Mouse (Mus musculus) neural tube, embryonic 15.5 days (tissue): ENCODE measurements around the gene Dock2. TPM values are rescaled to one million over a fixed set of nuclear protein-coding genes. Genes with fewer than 3 reads are reported as not detected.
"Not testable (repeated sequence)": the region's sequence is repeated elsewhere in the genome, so short reads cannot be mapped to it uniquely, and the experiment has no call there.

Experiments
- ATAC-seq: fragments of 200-750 bp; cut with Nextera tagmentation; 2 replicates; pipeline ENCODE4 v1.8.0; 2017; ENCODE audit warnings: mild to moderate bottlenecking, moderate TSS enrichment, moderate library complexity; ENCODE audit not compliant: low FRiP score
- H3K27ac ChIP-seq: fragments of 300-500 bp; sonication (generic); replicated peaks from 2 replicates; pipeline ENCODE4 v1.5.1; 2015; ENCODE audit warnings: mild to moderate bottlenecking, inconsistent platforms
- H3K27me3 ChIP-seq: fragments of 300-500 bp; sonication (generic); replicated peaks from 2 replicates; pipeline ENCODE4 v1.6.1; 2015; ENCODE audit warnings: inconsistent platforms
- H3K36me3 ChIP-seq: fragments of 300-500 bp; sonication (generic); 2 replicates; pipeline ENCODE4 v1.6.1; 2015; ENCODE audit warnings: inconsistent platforms
- H3K4me1 ChIP-seq: fragments of 300-500 bp; sonication (generic); 2 replicates; pipeline ENCODE4 v1.6.1; 2015; ENCODE audit warnings: inconsistent platforms
- H3K4me2 ChIP-seq: fragments of 300-500 bp; sonication (generic); 2 replicates; pipeline ENCODE4 v1.6.1; 2015; ENCODE audit warnings: inconsistent platforms, mild to moderate bottlenecking, moderate library complexity
- H3K4me3 ChIP-seq: fragments of 300-500 bp; sonication (generic); replicated peaks from 2 replicates; pipeline ENCODE4 v1.5.1; 2015; ENCODE audit warnings: mild to moderate bottlenecking, inconsistent platforms
- H3K9ac ChIP-seq: fragments of 300-500 bp; sonication (generic); replicated peaks from 2 replicates; pipeline ENCODE4 v1.6.1; 2015; ENCODE audit warnings: mild to moderate bottlenecking, inconsistent platforms
- H3K9me3 ChIP-seq: fragments of 300-500 bp; sonication (generic); replicated peaks from 2 replicates; pipeline ENCODE4 v1.6.1; 2016; ENCODE audit warnings: inconsistent platforms
- WGBS: fragments of 180-500 bp; shearing (Covaris S2); methylation state at CpG from one replicate; pipeline ENCODE4 v1.1.7; 2015; ENCODE audit warnings: mixed read lengths; 5-methylcytosine and 5-hydroxymethylcytosine counted together
- polyA plus RNA-seq: library from polyadenylated mRNA; unstranded; fragments of >200 nt; fragmentation: Nextera tagmentation; extraction: Ambion mirVana; gene quantifications from 2 replicates; pipeline ENCODE4 v1.2.1, GENCODE M21; 2015

Dock2 gene
- polyA plus RNA-seq, 1 experiment from 2014 or later, result 1.0 TPM

- ATAC-seq, result no peak
- H3K9ac ChIP-seq, result no peak overlapping the region
- 40% methylated on average over 6 of the region's 6 CpGs for WGBS
- no peaks in the 10 kb centered on the region for H3K4me1 ChIP-seq
- H3K36me3 ChIP-seq, result no peaks in the 10 kb centered on the region
- no peak overlapping the region for H3K4me3 ChIP-seq
- H3K27ac ChIP-seq, result no peak overlapping the region
- H3K27me3 ChIP-seq, result no peaks in the 10 kb centered on the region
- no peaks in the 10 kb centered on the region for H3K9me3 ChIP-seq
- no peak overlapping the region for H3K4me2 ChIP-seq
Observed at GRCm38 (mm10) chr11:34228758-34229364, 554.8 kb downstream of the Dock2 start.

- H3K4me3 ChIP-seq, result no peak overlapping the region
- no peaks in the 10 kb centered on the region for H3K36me3 ChIP-seq
- WGBS, result 53% methylated on average over 1 of the region's 1 CpGs
- no peaks in the 10 kb centered on the region for H3K9me3 ChIP-seq
- no peak overlapping the region for H3K9ac ChIP-seq
- H3K27me3 ChIP-seq, result no peaks in the 10 kb centered on the region
- no peak for ATAC-seq
- no peak overlapping the region for H3K4me2 ChIP-seq
- no peak overlapping the region for H3K27ac ChIP-seq
- no peaks in the 10 kb centered on the region for H3K4me1 ChIP-seq
Observed at GRCm38 (mm10) chr11:34227180-34227579, 556.5 kb downstream of the Dock2 start.

GRCm38 (mm10) chr11:34220596-34220995 is 563.1 kb downstream of the Dock2 start:
- WGBS, result 90% methylated on average over 4 of the region's 4 CpGs
- not testable (repeated sequence) for H3K36me3 ChIP-seq, H3K27me3 ChIP-seq, ATAC-seq, H3K9ac ChIP-seq, H3K27ac ChIP-seq, H3K9me3 ChIP-seq, H3K4me2 ChIP-seq, H3K4me1 ChIP-seq, H3K4me3 ChIP-seq

GRCm38 (mm10) chr11:34212853-34213252 is 570.8 kb downstream of the Dock2 start:
- Histone ChIP-seq H3K4me2 (no peak overlapping the region), H3K27me3 (no peaks in the 10 kb centered on the region), H3K4me3 (no peak overlapping the region), H3K27ac (no peak overlapping the region), H3K9me3 (no peaks in the 10 kb centered on the region), H3K4me1 (no peaks in the 10 kb centered on the region), H3K9ac (no peak overlapping the region), H3K36me3 (no peaks in the 10 kb centered on the region)
- 15% methylated on average over 5 of the region's 5 CpGs for WGBS
- ATAC-seq, result no peak; the same call in 1 of the 2 replicates

- Histone ChIP-seq H3K4me2 (no peak within 1 kb of the TSS), H3K27ac (no peak within 1 kb of the TSS), H3K9me3 (no peaks in the 10 kb centered on the region), H3K9ac (no peak within 1 kb of the TSS), H3K27me3 (no peaks in the 10 kb centered on the region), H3K36me3 (no peaks in the 10 kb centered on the region), H3K4me3 (no peak within 1 kb of the TSS), H3K4me1 (no peaks in the 10 kb centered on the region)
- ATAC-seq, result no peak
- WGBS, result 84% methylated on average over 10 of the region's 10 CpGs
Observed at GRCm38 (mm10) chr11:34207989-34208388, 575.7 kb downstream of the Dock2 start, which contains the start of gene Foxi1. Foxi1 (minus strand) TSS chr11:34208089.

- Histone ChIP-seq H3K4me1 (no peaks in the 10 kb centered on the region), H3K4me2 (no peak overlapping the region), H3K4me3 (no peak overlapping the region), H3K9ac (no peak overlapping the region), H3K27me3 (no peaks in the 10 kb centered on the region), H3K9me3 (no peaks in the 10 kb centered on the region), H3K27ac (no peak overlapping the region), H3K36me3 (no peaks in the 10 kb centered on the region)
- ATAC-seq, result no peak
- 60% methylated on average over 1 of the region's 1 CpGs for WGBS
Observed at GRCm38 (mm10) chr11:34202769-34203168, 580.9 kb downstream of the Dock2 start.

- Histone ChIP-seq H3K9me3 (no peaks in the 10 kb centered on the region), H3K9ac (no peak overlapping the region), H3K4me2 (no peak overlapping the region), H3K27ac (no peak overlapping the region), H3K4me3 (no peak overlapping the region), H3K4me1 (no peaks in the 10 kb centered on the region), H3K36me3 (no peaks in the 10 kb centered on the region), H3K27me3 (no peaks in the 10 kb centered on the region)
- no peak for ATAC-seq
- WGBS, result 97% methylated on average over 3 of the region's 3 CpGs
Observed at GRCm38 (mm10) chr11:34195142-34195541, 588.5 kb downstream of the Dock2 start.

- 76% methylated on average over 9 of the region's 9 CpGs for WGBS
- no peak overlapping the region for H3K27ac ChIP-seq
- no peak for ATAC-seq
Observed at GRCm38 (mm10) chr11:34194158-34194941, 589.3 kb downstream of the Dock2 start.

GRCm38 (mm10) chr11:34193658-34194057 is 590.0 kb downstream of the Dock2 start:
- Histone ChIP-seq H3K9me3 (no peaks in the 10 kb centered on the region), H3K4me1 (no peaks in the 10 kb centered on the region), H3K27me3 (no peaks in the 10 kb centered on the region), H3K36me3 (no peaks in the 10 kb centered on the region), H3K4me2 (no peak overlapping the region), H3K9ac (no peak overlapping the region), H3K27ac (no peak overlapping the region), H3K4me3 (no peak overlapping the region)
- no peak for ATAC-seq
- 65% methylated on average over 3 of the region's 3 CpGs for WGBS

More at GRCm38 (mm10) chr11:34194158-34194941, 589.3 kb downstream of the Dock2 start:
- H3K9ac ChIP-seq, result no peak overlapping the region
- H3K9me3 ChIP-seq, result no peaks in the 10 kb centered on the region
- no peaks in the 10 kb centered on the region for H3K27me3 ChIP-seq
- H3K4me3 ChIP-seq, result no peak overlapping the region
- H3K4me2 ChIP-seq, result no peak overlapping the region
- no peaks in the 10 kb centered on the region for H3K36me3 ChIP-seq
- H3K4me1 ChIP-seq, result no peaks in the 10 kb centered on the region

GRCm38 (mm10) chr11:34184266-34184665 is 599.4 kb downstream of the Dock2 start:
- Histone ChIP-seq H3K4me2 (no peak overlapping the region), H3K27ac (no peak overlapping the region), H3K27me3 (no peaks in the 10 kb centered on the region), H3K9ac (no peak overlapping the region), H3K4me3 (no peak overlapping the region), H3K9me3 (no peaks in the 10 kb centered on the region), H3K4me1 (peaks cover 12% of the 10 kb centered on the region), H3K36me3 (no peaks in the 10 kb centered on the region)
- 70% methylated on average over 2 of the region's 2 CpGs for WGBS
- no peak for ATAC-seq

- WGBS, result 23% methylated on average over 8 of the region's 8 CpGs
- Histone ChIP-seq H3K9ac (no peak overlapping the region), H3K4me3 (no peak overlapping the region), H3K4me2 (no peak overlapping the region), H3K27me3 (no peaks in the 10 kb centered on the region), H3K9me3 (no peaks in the 10 kb centered on the region), H3K36me3 (no peaks in the 10 kb centered on the region), H3K27ac (peak overlapping the region; percentile 56), H3K4me1 (peaks cover 12% of the 10 kb centered on the region)
- ATAC-seq, result peak; percentile 83
Observed at GRCm38 (mm10) chr11:34181214-34182117, 602.2 kb downstream of the Dock2 start.
